Mouse (Mus musculus): ENCODE measurements around the gene Spen. TPM values are rescaled to one million over a fixed set of nuclear protein-coding genes. Genes with fewer than 3 reads are reported as not detected.

The Spen gene
- polyA plus RNA-seq, 1 experiment from 2014 or later = 12.4 TPM

GRCm38 (mm10) chr4:141512145-141512544 is 26.3 kb downstream of the Spen start:
- Histone ChIP-seq H3K4me3 (ENCODE audit: low read depth, low read length) (no peak overlapping the region), H3K9me3 (ENCODE audit: control insufficient read depth, low read length) (no peaks in the 10 kb centered on the region), H3K36me3 (ENCODE audit: control insufficient read depth, insufficient read depth, low read length) (peaks cover 5% of the 10 kb centered on the region; the same call in 1 of the 2 replicates), H3K4me1 (ENCODE audit: control insufficient read depth, insufficient read depth, low read length) (no peaks in the 10 kb centered on the region), H3K9ac (ENCODE audit: low read length) (no peak overlapping the region), H3K27ac (replicated peaks; ENCODE audit: low read depth, low read length) (no peak overlapping the region), H3K27me3 (ENCODE audit: control insufficient read depth, insufficient read depth, low read length) (no peaks in the 10 kb centered on the region), H3K4me2 (ENCODE audit: low read depth, severe bottlenecking) (no peak overlapping the region)
- DNase-seq (ENCODE audit: low spot score) (no peak), ATAC-seq (ENCODE audit: insufficient number of reproducible peaks, low FRiP score, low TSS enrichment, low read depth) (no peak)
- 79% methylated on average over 6 of the region's 6 CpGs for WGBS

GRCm38 (mm10) chr4:141510457-141510856 is 27.9 kb downstream of the Spen start:
- no peaks in the 10 kb centered on the region for H3K4me1 ChIP-seq (ENCODE audit: control insufficient read depth, insufficient read depth, low read length)
- H3K27ac ChIP-seq (replicated peaks; ENCODE audit: low read depth, low read length) = no peak overlapping the region
- peaks cover 1% of the 10 kb centered on the region; the same call in 1 of the 2 replicates for H3K36me3 ChIP-seq (ENCODE audit: control insufficient read depth, insufficient read depth, low read length)
- no peak for ATAC-seq (ENCODE audit: insufficient number of reproducible peaks, low FRiP score, low TSS enrichment, low read depth)
- no peaks in the 10 kb centered on the region for H3K27me3 ChIP-seq (ENCODE audit: control insufficient read depth, insufficient read depth, low read length)
- H3K4me2 ChIP-seq (ENCODE audit: low read depth, severe bottlenecking) = no peak overlapping the region
- H3K9me3 ChIP-seq (ENCODE audit: control insufficient read depth, low read length) = no peaks in the 10 kb centered on the region
- no peak overlapping the region for H3K4me3 ChIP-seq (ENCODE audit: low read depth, low read length)
- WGBS = 84% methylated on average over 13 of the region's 13 CpGs
- no peak overlapping the region for H3K9ac ChIP-seq (ENCODE audit: low read length)
- no peak for DNase-seq (ENCODE audit: low spot score)

GRCm38 (mm10) chr4:141506893-141507292 is 31.5 kb downstream of the Spen start:
- Histone ChIP-seq H3K9ac (ENCODE audit: low read length) (no peak overlapping the region), H3K4me2 (ENCODE audit: low read depth, severe bottlenecking) (no peak overlapping the region), H3K4me1 (ENCODE audit: control insufficient read depth, insufficient read depth, low read length) (0 out of 2 replicates have a peak, but pooled peaks cover 2% of the 10 kb centered on the region), H3K27me3 (ENCODE audit: control insufficient read depth, insufficient read depth, low read length) (no peaks in the 10 kb centered on the region), H3K9me3 (ENCODE audit: control insufficient read depth, low read length) (no peaks in the 10 kb centered on the region), H3K36me3 (ENCODE audit: control insufficient read depth, insufficient read depth, low read length) (no peaks in the 10 kb centered on the region), H3K27ac (replicated peaks; ENCODE audit: low read depth, low read length) (no peak overlapping the region), H3K4me3 (ENCODE audit: low read depth, low read length) (no peak overlapping the region)
- DNase-seq (ENCODE audit: low spot score) (peak; percentile 30), ATAC-seq (ENCODE audit: insufficient number of reproducible peaks, low FRiP score, low TSS enrichment, low read depth) (no peak)
- WGBS = 80% methylated on average over 10 of the region's 10 CpGs

- ATAC-seq (ENCODE audit: insufficient number of reproducible peaks, low FRiP score, low TSS enrichment, low read depth) = no peak
- Histone ChIP-seq H3K4me3 (ENCODE audit: low read depth, low read length) (no peak overlapping the region), H3K4me1 (ENCODE audit: control insufficient read depth, insufficient read depth, low read length) (peaks cover 2% of the 10 kb centered on the region; the same call in 1 of the 2 replicates), H3K27ac (replicated peaks; ENCODE audit: low read depth, low read length) (no peak overlapping the region), H3K36me3 (ENCODE audit: control insufficient read depth, insufficient read depth, low read length) (no peaks in the 10 kb centered on the region), H3K9ac (ENCODE audit: low read length) (no peak overlapping the region), H3K27me3 (ENCODE audit: control insufficient read depth, insufficient read depth, low read length) (no peaks in the 10 kb centered on the region), H3K9me3 (ENCODE audit: control insufficient read depth, low read length) (no peaks in the 10 kb centered on the region), H3K4me2 (ENCODE audit: low read depth, severe bottlenecking) (no peak overlapping the region)
- no peak for DNase-seq (ENCODE audit: low spot score)
- 87% methylated on average over 10 of the region's 10 CpGs for WGBS
Observed at GRCm38 (mm10) chr4:141506352-141506751, 32.0 kb downstream of the Spen start.

GRCm38 (mm10) chr4:141505810-141506209 is 32.6 kb downstream of the Spen start:
- Histone ChIP-seq H3K4me1 (ENCODE audit: control insufficient read depth, insufficient read depth, low read length) (peaks cover 2% of the 10 kb centered on the region; the same call in 1 of the 2 replicates), H3K4me2 (ENCODE audit: low read depth, severe bottlenecking) (no peak overlapping the region), H3K27ac (replicated peaks; ENCODE audit: low read depth, low read length) (no peak overlapping the region), H3K4me3 (ENCODE audit: low read depth, low read length) (no peak overlapping the region), H3K9ac (ENCODE audit: low read length) (no peak overlapping the region), H3K36me3 (ENCODE audit: control insufficient read depth, insufficient read depth, low read length) (no peaks in the 10 kb centered on the region), H3K27me3 (ENCODE audit: control insufficient read depth, insufficient read depth, low read length) (no peaks in the 10 kb centered on the region), H3K9me3 (ENCODE audit: control insufficient read depth, low read length) (no peaks in the 10 kb centered on the region)
- WGBS = 96% methylated on average over 11 of the region's 11 CpGs
- ATAC-seq (ENCODE audit: insufficient number of reproducible peaks, low FRiP score, low TSS enrichment, low read depth) = no peak
- DNase-seq (ENCODE audit: low spot score) = no peak

- no peak overlapping the region for H3K4me3 ChIP-seq (ENCODE audit: low read depth, low read length)
- H3K27me3 ChIP-seq (ENCODE audit: control insufficient read depth, insufficient read depth, low read length) = no peaks in the 10 kb centered on the region
- H3K9me3 ChIP-seq (ENCODE audit: control insufficient read depth, low read length) = no peaks in the 10 kb centered on the region
- no peaks in the 10 kb centered on the region for H3K36me3 ChIP-seq (ENCODE audit: control insufficient read depth, insufficient read depth, low read length)
- no peak overlapping the region for H3K4me2 ChIP-seq (ENCODE audit: low read depth, severe bottlenecking)
- no peak overlapping the region for H3K9ac ChIP-seq (ENCODE audit: low read length)
- no peak for ATAC-seq (ENCODE audit: insufficient number of reproducible peaks, low FRiP score, low TSS enrichment, low read depth)
- H3K4me1 ChIP-seq (ENCODE audit: control insufficient read depth, insufficient read depth, low read length) = peaks cover 2% of the 10 kb centered on the region; the same call in 1 of the 2 replicates
- no peak overlapping the region for H3K27ac ChIP-seq (replicated peaks; ENCODE audit: low read depth, low read length)
- DNase-seq (ENCODE audit: low spot score) = no peak
- WGBS = 96% methylated on average over 4 of the region's 4 CpGs
Observed at GRCm38 (mm10) chr4:141504471-141504870, 33.9 kb downstream of the Spen start.

- 48% methylated on average over 5 of the region's 5 CpGs for WGBS
- ATAC-seq (ENCODE audit: insufficient number of reproducible peaks, low FRiP score, low TSS enrichment, low read depth) (no peak), DNase-seq (ENCODE audit: low spot score) (no peak)
- Histone ChIP-seq H3K4me3 (ENCODE audit: low read depth, low read length) (no peak overlapping the region), H3K9ac (ENCODE audit: low read length) (no peak overlapping the region), H3K9me3 (ENCODE audit: control insufficient read depth, low read length) (no peaks in the 10 kb centered on the region), H3K4me2 (ENCODE audit: low read depth, severe bottlenecking) (no peak overlapping the region), H3K4me1 (ENCODE audit: control insufficient read depth, insufficient read depth, low read length) (peaks cover 2% of the 10 kb centered on the region; the same call in 1 of the 2 replicates), H3K27me3 (ENCODE audit: control insufficient read depth, insufficient read depth, low read length) (no peaks in the 10 kb centered on the region), H3K27ac (replicated peaks; ENCODE audit: low read depth, low read length) (no peak overlapping the region), H3K36me3 (ENCODE audit: control insufficient read depth, insufficient read depth, low read length) (no peaks in the 10 kb centered on the region)
Observed at GRCm38 (mm10) chr4:141502723-141503122, 35.7 kb downstream of the Spen start.

- DNase-seq (ENCODE audit: low spot score) = no peak
- Histone ChIP-seq H3K4me3 (ENCODE audit: low read depth, low read length) (no peak overlapping the region), H3K36me3 (ENCODE audit: control insufficient read depth, insufficient read depth, low read length) (no peaks in the 10 kb centered on the region), H3K27me3 (ENCODE audit: control insufficient read depth, insufficient read depth, low read length) (no peaks in the 10 kb centered on the region), H3K9ac (ENCODE audit: low read length) (no peak overlapping the region), H3K27ac (replicated peaks; ENCODE audit: low read depth, low read length) (no peak overlapping the region), H3K9me3 (ENCODE audit: control insufficient read depth, low read length) (no peaks in the 10 kb centered on the region), H3K4me1 (ENCODE audit: control insufficient read depth, insufficient read depth, low read length) (peaks cover 2% of the 10 kb centered on the region; the same call in 1 of the 2 replicates), H3K4me2 (ENCODE audit: low read depth, severe bottlenecking) (no peak overlapping the region)
- 88% methylated on average over 5 of the region's 5 CpGs for WGBS
- ATAC-seq (ENCODE audit: insufficient number of reproducible peaks, low FRiP score, low TSS enrichment, low read depth) = no peak
Observed at GRCm38 (mm10) chr4:141501058-141501457, 37.3 kb downstream of the Spen start.

GRCm38 (mm10) chr4:141500637-141501036 is 37.8 kb downstream of the Spen start:
- Histone ChIP-seq H3K4me3 (ENCODE audit: low read depth, low read length) (no peak overlapping the region), H3K27ac (replicated peaks; ENCODE audit: low read depth, low read length) (no peak overlapping the region), H3K27me3 (ENCODE audit: control insufficient read depth, insufficient read depth, low read length) (no peaks in the 10 kb centered on the region), H3K9ac (ENCODE audit: low read length) (no peak overlapping the region), H3K4me2 (ENCODE audit: low read depth, severe bottlenecking) (no peak overlapping the region), H3K36me3 (ENCODE audit: control insufficient read depth, insufficient read depth, low read length) (no peaks in the 10 kb centered on the region), H3K4me1 (ENCODE audit: control insufficient read depth, insufficient read depth, low read length) (peaks cover 2% of the 10 kb centered on the region; the same call in 1 of the 2 replicates), H3K9me3 (ENCODE audit: control insufficient read depth, low read length) (no peaks in the 10 kb centered on the region)
- DNase-seq (ENCODE audit: low spot score) (no peak), ATAC-seq (ENCODE audit: insufficient number of reproducible peaks, low FRiP score, low TSS enrichment, low read depth) (no peak)
- 88% methylated on average over 4 of the region's 4 CpGs for WGBS
